Mouse (Mus musculus) midbrain, embryonic 12.5 days (tissue): ENCODE results near the gene Gm37240. TPM values are rescaled to one million over a fixed set of nuclear protein-coding genes. Genes with fewer than 3 reads are reported as not detected.

Experiments used
- ATAC-seq: fragments of 200-750 bp; cut with Nextera tagmentation; 2 replicates; pipeline ENCODE4 v1.8.0; 2017; ENCODE audit warnings: low read depth, moderate TSS enrichment, moderate library complexity; ENCODE audit not compliant: low FRiP score
- H3K27ac ChIP-seq: fragments of 300-500 bp; sonication (generic); replicated peaks from 2 replicates; pipeline ENCODE4 v1.5.1; 2016; ENCODE audit warnings: mild to moderate bottlenecking
- H3K27me3 ChIP-seq: fragments of 300-500 bp; sonication (generic); 2 replicates; pipeline ENCODE4 v1.6.1; 2016; ENCODE audit warnings: mild to moderate bottlenecking
- H3K36me3 ChIP-seq: fragments of 300-500 bp; sonication (generic); 2 replicates; pipeline ENCODE4 v1.6.1; 2016
- H3K4me1 ChIP-seq: fragments of 300-500 bp; sonication (generic); 2 replicates; pipeline ENCODE4 v1.6.1; 2016
- H3K4me2 ChIP-seq: fragments of 300-500 bp; sonication (generic); replicated peaks from 2 replicates; pipeline ENCODE4 v1.6.1; 2016; ENCODE audit warnings: mild to moderate bottlenecking, moderate library complexity
- H3K4me3 ChIP-seq: fragments of 300-500 bp; sonication (generic); 2 replicates; pipeline ENCODE4 v1.5.1; 2016; ENCODE audit warnings: mild to moderate bottlenecking
- H3K9ac ChIP-seq: fragments of 300-500 bp; sonication (generic); replicated peaks from 2 replicates; pipeline ENCODE4 v1.6.1; 2016; ENCODE audit warnings: mild to moderate bottlenecking, moderate library complexity
- H3K9me3 ChIP-seq: fragments of 300-500 bp; sonication (generic); 2 replicates; pipeline ENCODE4 v1.6.1; 2016; ENCODE audit warnings: mild to moderate bottlenecking
- WGBS: fragments of 180-500 bp; shearing (Covaris S2); methylation state at CpG from one replicate; pipeline ENCODE4 v1.1.7; 2016; 5-methylcytosine and 5-hydroxymethylcytosine counted together
- polyA plus RNA-seq: library from polyadenylated mRNA; unstranded; fragments of >200 nt; fragmentation: Nextera tagmentation; extraction: Ambion mirVana; gene quantifications from 2 replicates; pipeline ENCODE4 v1.2.1, GENCODE M21; 2016

Gene Gm37240
- polyA plus RNA-seq, 1 experiment from 2014 or later = 0.96 TPM

GRCm38 (mm10) chr3:85209887-85210844, 677.2 kb downstream of the Gm37240 start:
- 77% methylated on average over 17 of the region's 17 CpGs for WGBS
- no peaks in the 10 kb centered on the region for H3K27me3 ChIP-seq
- no peak for ATAC-seq
- H3K9ac ChIP-seq = no peak overlapping the region
- H3K9me3 ChIP-seq = no peaks in the 10 kb centered on the region
- H3K4me2 ChIP-seq = no peak overlapping the region
- H3K4me1 ChIP-seq = no peaks in the 10 kb centered on the region
- no peaks in the 10 kb centered on the region for H3K36me3 ChIP-seq
- H3K4me3 ChIP-seq = no peak overlapping the region
- no peak overlapping the region for H3K27ac ChIP-seq

GRCm38 (mm10) chr3:85206475-85206874, 680.8 kb downstream of the Gm37240 start:
- 88% methylated on average over 7 of the region's 7 CpGs for WGBS

DNA sequence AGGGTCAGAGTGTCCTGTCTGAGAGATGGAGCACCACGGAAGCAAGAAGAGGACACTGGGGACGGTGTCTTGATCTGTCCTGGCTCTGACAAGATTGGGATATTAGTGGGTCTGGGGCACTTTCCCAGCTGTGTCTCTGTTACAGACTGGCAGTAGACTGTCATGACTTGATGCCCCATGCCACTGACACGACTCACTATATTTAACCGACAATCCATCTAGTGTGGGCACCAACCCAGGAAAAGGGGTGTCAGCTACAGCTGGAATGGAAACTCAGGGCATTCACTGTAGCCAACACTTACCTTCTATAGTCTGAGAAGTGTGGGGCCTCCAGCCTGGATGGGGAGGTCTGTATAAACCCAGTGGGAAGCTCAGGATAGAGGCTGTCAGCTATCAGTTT, 681.4 kb downstream of the Gm37240 start:
- no peak for ATAC-seq
- Histone ChIP-seq H3K9ac (no peak overlapping the region), H3K27ac (no peak overlapping the region)

More at GRCm38 (mm10) chr3:85206475-85206874, 680.8 kb downstream of the Gm37240 start:
- Histone ChIP-seq H3K4me1 (0 out of 2 replicates have a peak, but pooled peaks cover 2% of the 10 kb centered on the region), H3K27ac (no peak overlapping the region), H3K4me2 (no peak overlapping the region), H3K36me3 (no peaks in the 10 kb centered on the region), H3K27me3 (no peaks in the 10 kb centered on the region), H3K4me3 (no peak overlapping the region), H3K9me3 (no peaks in the 10 kb centered on the region), H3K9ac (no peak overlapping the region)
- no peak for ATAC-seq

DNA sequence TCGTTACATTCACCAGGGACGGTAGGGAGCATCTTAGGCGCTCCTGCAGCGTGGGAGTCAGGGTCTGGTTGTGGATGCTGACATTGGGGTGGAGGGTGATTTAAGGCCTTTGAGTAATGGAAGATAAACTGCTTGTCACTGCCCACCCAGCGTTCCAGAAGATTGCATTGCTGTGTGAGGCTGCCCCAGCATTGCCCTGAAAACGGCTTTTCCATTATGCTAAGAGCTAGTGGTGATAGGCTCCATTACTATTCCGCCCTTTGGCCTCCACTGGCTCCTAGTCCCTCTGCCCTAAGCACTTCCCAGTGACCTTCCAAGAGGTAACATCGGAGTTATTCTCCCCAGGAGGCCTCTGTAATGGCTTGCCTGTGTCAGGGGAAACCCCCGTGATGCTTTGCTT, 683.7 kb downstream of the Gm37240 start:
- H3K4me3 ChIP-seq = no peak overlapping the region
- no peak overlapping the region for H3K9ac ChIP-seq
- H3K36me3 ChIP-seq = no peaks in the 10 kb centered on the region
- no peak overlapping the region for H3K27ac ChIP-seq
- no peak overlapping the region for H3K4me2 ChIP-seq
- H3K4me1 ChIP-seq = peaks cover 2% of the 10 kb centered on the region; the same call in 1 of the 2 replicates
- H3K27me3 ChIP-seq = no peaks in the 10 kb centered on the region
- 67% methylated on average over 9 of the region's 9 CpGs for WGBS
- H3K9me3 ChIP-seq = no peaks in the 10 kb centered on the region
- no peak for ATAC-seq

More for the DNA sequence above, 681.4 kb downstream of the Gm37240 start:
- WGBS = 90% methylated on average over 4 of the region's 4 CpGs
- Histone ChIP-seq H3K4me1 (peaks cover 2% of the 10 kb centered on the region; the same call in 1 of the 2 replicates), H3K9me3 (no peaks in the 10 kb centered on the region), H3K27me3 (no peaks in the 10 kb centered on the region), H3K36me3 (no peaks in the 10 kb centered on the region), H3K4me2 (no peak overlapping the region), H3K4me3 (no peak overlapping the region)

DNA sequence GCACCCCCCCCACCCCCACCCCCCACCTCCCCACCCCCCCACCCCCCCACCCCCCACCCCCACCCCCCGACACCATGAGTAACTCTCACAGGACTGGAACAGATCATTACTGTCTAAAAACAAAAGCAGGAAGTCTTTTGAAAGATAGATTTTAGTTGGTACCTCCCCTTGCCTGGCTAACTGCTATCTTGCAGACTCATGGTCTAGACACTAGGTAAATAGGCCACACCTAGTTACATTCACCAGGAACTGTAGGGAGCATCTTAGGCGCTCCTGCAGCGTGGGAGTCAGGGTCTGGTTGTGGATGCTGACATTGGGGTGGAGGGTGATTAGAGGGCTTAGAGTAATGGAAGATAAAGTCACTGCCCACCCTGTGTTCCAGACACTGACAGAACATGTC, 684.6 kb downstream of the Gm37240 start:
- peaks cover 2% of the 10 kb centered on the region; the same call in 1 of the 2 replicates for H3K4me1 ChIP-seq
- WGBS = 81% methylated on average over 2 of the region's 3 CpGs
- H3K27ac ChIP-seq = no peak overlapping the region

GRCm38 (mm10) chr3:85201785-85202184, 685.5 kb downstream of the Gm37240 start:
- Histone ChIP-seq H3K9ac (no peak overlapping the region), H3K36me3 (no peaks in the 10 kb centered on the region), H3K9me3 (no peaks in the 10 kb centered on the region), H3K27me3 (no peaks in the 10 kb centered on the region), H3K4me2 (no peak overlapping the region), H3K4me1 (peaks cover 2% of the 10 kb centered on the region; the same call in 1 of the 2 replicates), H3K27ac (no peak overlapping the region), H3K4me3 (no peak overlapping the region)
- ATAC-seq = no peak
- WGBS = 76% methylated on average over 4 of the region's 4 CpGs

More for the DNA sequence above, 684.6 kb downstream of the Gm37240 start:
- H3K36me3 ChIP-seq = no peaks in the 10 kb centered on the region
- no peak overlapping the region for H3K9ac ChIP-seq
- no peak overlapping the region for H3K4me2 ChIP-seq
- no peaks in the 10 kb centered on the region for H3K27me3 ChIP-seq
- H3K9me3 ChIP-seq = no peaks in the 10 kb centered on the region
- no peak overlapping the region for H3K4me3 ChIP-seq
- ATAC-seq = no peak

GRCm38 (mm10) chr3:85198496-85198895, 688.8 kb downstream of the Gm37240 start:
- no peak overlapping the region for H3K4me2 ChIP-seq
- no peaks in the 10 kb centered on the region for H3K9me3 ChIP-seq
- no peaks in the 10 kb centered on the region for H3K27me3 ChIP-seq
- H3K27ac ChIP-seq = no peak overlapping the region
- WGBS = 95% methylated on average over 3 of the region's 3 CpGs
- no peak overlapping the region for H3K4me3 ChIP-seq
- H3K4me1 ChIP-seq = peaks cover 2% of the 10 kb centered on the region; the same call in 1 of the 2 replicates
- no peak for ATAC-seq
- H3K36me3 ChIP-seq = no peaks in the 10 kb centered on the region
- no peak overlapping the region for H3K9ac ChIP-seq

DNA sequence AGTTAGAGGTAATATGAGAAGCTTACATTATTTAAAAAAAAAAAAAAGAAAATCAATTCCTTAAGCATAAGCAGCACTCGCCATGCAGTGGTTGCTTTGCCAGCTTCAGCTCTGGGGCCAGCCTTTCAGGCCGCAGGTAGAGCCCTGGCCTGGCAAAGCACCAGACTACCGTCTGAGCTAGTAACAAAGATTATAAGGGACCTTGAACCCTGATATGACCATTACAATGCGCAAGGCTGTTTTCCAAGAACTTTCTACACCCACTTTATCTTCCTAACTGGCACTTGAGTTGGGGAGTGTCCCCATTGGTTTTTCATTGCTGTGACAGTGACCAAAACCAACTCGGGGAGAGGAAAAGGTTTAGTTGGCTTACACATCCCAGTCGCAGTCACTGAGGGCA, 690.2 kb downstream of the Gm37240 start:
- Histone ChIP-seq H3K9ac (no peak overlapping the region), H3K36me3 (no peaks in the 10 kb centered on the region), H3K4me3 (no peak overlapping the region), H3K9me3 (no peaks in the 10 kb centered on the region), H3K4me1 (peaks cover 2% of the 10 kb centered on the region; the same call in 1 of the 2 replicates), H3K27me3 (no peaks in the 10 kb centered on the region), H3K27ac (no peak overlapping the region), H3K4me2 (no peak overlapping the region)
- WGBS = 81% methylated on average over 6 of the region's 6 CpGs
- ATAC-seq = no peak

DNA sequence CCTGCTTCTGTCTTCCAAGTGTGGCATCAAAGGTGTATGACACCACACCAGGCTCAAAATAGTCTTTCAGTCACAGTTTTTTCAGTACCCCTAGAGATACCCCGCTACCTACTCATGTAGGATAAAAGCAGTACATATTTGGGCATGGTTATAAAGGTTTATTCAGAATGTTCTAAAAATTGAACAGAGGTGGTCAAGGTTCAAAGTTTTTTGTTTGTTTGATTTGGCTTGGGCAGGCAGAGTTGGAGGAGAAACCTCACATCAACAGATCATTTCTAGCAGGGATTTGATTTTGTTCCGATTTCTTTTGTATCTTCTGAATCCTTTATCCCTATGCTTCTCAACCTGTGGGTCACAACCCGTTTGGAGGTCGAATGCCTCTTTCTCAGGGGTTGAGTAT, 690.7 kb downstream of the Gm37240 start:
- Histone ChIP-seq H3K27me3 (no peaks in the 10 kb centered on the region), H3K27ac (no peak overlapping the region), H3K36me3 (no peaks in the 10 kb centered on the region), H3K9me3 (no peaks in the 10 kb centered on the region), H3K4me3 (no peak overlapping the region), H3K9ac (no peak overlapping the region), H3K4me1 (no peaks in the 10 kb centered on the region; the same call in 1 of the 2 replicates), H3K4me2 (no peak overlapping the region)
- no peak for ATAC-seq
- 90% methylated on average over 4 of the region's 4 CpGs for WGBS

DNA sequence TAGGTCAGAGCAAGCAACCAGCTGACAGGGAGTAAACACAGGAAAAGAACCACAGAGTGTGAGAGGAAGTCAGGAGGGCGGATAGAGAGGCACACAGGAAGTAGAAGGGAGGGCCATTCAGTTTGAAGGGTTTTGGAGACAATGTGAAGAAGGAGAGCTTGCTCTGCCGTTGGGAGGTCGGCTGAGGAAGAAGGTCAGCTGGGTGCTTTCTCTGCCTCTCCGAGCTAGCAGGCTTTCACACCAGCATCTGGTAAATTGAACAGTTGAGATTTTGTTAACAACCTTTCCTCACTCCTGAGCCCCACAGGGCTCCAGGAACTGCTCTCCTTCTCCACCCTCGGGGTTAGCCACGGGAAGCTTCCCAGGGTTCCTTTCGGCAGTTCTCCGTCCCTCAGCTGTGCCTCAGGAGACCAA, 692.2 kb downstream of the Gm37240 start:
- H3K27ac ChIP-seq = no peak overlapping the region
- WGBS = 73% methylated on average over 8 of the region's 8 CpGs
- no peaks in the 10 kb centered on the region for H3K27me3 ChIP-seq

GRCm38 (mm10) chr3:85189791-85190190, 697.5 kb downstream of the Gm37240 start:
- Histone ChIP-seq H3K9ac (no peak overlapping the region), H3K4me2 (no peak overlapping the region), H3K27me3 (peaks cover 16% of the 10 kb centered on the region; the same call in 1 of the 2 replicates), H3K36me3 (no peaks in the 10 kb centered on the region), H3K4me3 (no peak overlapping the region), H3K9me3 (no peaks in the 10 kb centered on the region), H3K27ac (no peak overlapping the region), H3K4me1 (peaks cover 16% of the 10 kb centered on the region)
- ATAC-seq = no peak
- 78% methylated on average over 8 of the region's 8 CpGs for WGBS

More for the DNA sequence above, 692.2 kb downstream of the Gm37240 start:
- no peak for ATAC-seq
- Histone ChIP-seq H3K36me3 (no peaks in the 10 kb centered on the region), H3K9ac (no peak overlapping the region), H3K4me1 (no peaks in the 10 kb centered on the region), H3K9me3 (no peaks in the 10 kb centered on the region), H3K4me3 (no peak overlapping the region), H3K4me2 (no peak overlapping the region)

DNA sequence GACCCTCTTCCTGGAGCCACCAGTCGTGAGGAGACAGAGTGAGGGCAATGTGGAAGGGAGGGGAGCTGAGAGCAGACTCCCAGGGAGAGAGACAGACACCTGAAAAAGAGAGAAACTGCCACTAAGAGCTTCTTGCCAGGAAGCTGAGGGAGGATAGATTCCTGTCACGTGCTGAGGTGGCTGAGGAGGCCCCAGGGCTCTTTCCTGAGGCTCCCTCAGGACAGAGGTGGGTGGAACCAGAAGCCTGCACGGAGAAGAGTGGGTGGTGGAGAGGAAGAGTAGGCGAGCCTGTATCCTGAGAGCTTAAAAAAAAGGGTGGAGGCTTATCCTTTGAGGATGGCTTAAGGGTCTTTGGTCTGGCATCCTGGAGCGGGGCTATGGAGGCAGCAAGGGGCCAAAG, 699.0 kb downstream of the Gm37240 start:
- Histone ChIP-seq H3K4me3 (no peak overlapping the region), H3K4me2 (no peak overlapping the region), H3K27me3 (peaks cover 16% of the 10 kb centered on the region; the same call in 1 of the 2 replicates), H3K36me3 (no peaks in the 10 kb centered on the region), H3K9ac (no peak overlapping the region), H3K27ac (no peak overlapping the region), H3K4me1 (peaks cover 16% of the 10 kb centered on the region), H3K9me3 (no peaks in the 10 kb centered on the region)
- 22% methylated on average over 5 of the region's 5 CpGs for WGBS
- no peak for ATAC-seq
